Mouse (Mus musculus) bone marrow, adult 2 months (tissue): ENCODE measurements around the gene Nav3. TPM values are rescaled to one million over a fixed set of nuclear protein-coding genes. Genes with fewer than 3 reads are reported as not detected.
"Not testable (repeated sequence)": the region's sequence is repeated elsewhere in the genome, so short reads cannot be mapped to it uniquely, and the experiment has no call there.

Experiments
- H3K27ac ChIP-seq: fragments of 200-500 bp; 2 replicates; pipeline ENCODE4 v1.5.1; 2012; ENCODE audit warnings: low read depth, mild to moderate bottlenecking, control low read depth, inconsistent platforms, low read length; ENCODE audit not compliant: control insufficient read depth, poor library complexity, insufficient read depth
- H3K4me1 ChIP-seq: fragments of 200-500 bp; 2 replicates; pipeline ENCODE4 v1.6.1; 2011; ENCODE audit warnings: low read length; ENCODE audit not compliant: control insufficient read depth, insufficient read depth
- H3K4me3 ChIP-seq: fragments of 200-500 bp; replicated peaks from 2 replicates; pipeline ENCODE3; 2011; ENCODE audit warnings: mild to moderate bottlenecking, low read depth, low read length, control low read depth; ENCODE audit not compliant: control insufficient read depth
- CTCF ChIP-seq: fragments of 200-500 bp; IDR thresholded peaks from 2 replicates; pipeline ENCODE4 v1.5.1; 2011; ENCODE audit warnings: low read length, control low read depth; ENCODE audit not compliant: control insufficient read depth, insufficient read depth
- POLR2A ChIP-seq: fragments of 200-500 bp; IDR thresholded peaks from 2 replicates; pipeline ENCODE4 v1.6.1; 2011; ENCODE audit warnings: low read depth, mild to moderate bottlenecking, control low read depth, low read length, borderline replicate concordance; ENCODE audit not compliant: control insufficient read depth
- whole genome bisulfite sequencing: fragments of 180-500 bp; shearing (Covaris S2); methylation state at CpG from one replicate; pipeline ENCODE4 v1.1.7; 2018; 5-methylcytosine and 5-hydroxymethylcytosine counted together
- polyA plus RNA-seq: library from polyadenylated mRNA; stranded (reverse); fragments of >200 nt; gene quantifications from 2 replicates; pipeline ENCODE4 v1.2.4, GENCODE M21; 2011; ENCODE audit warnings: low replicate concordance; ENCODE audit not compliant: missing spikeins, insufficient read depth, insufficient read length

Gene Nav3
- polyA plus RNA-seq, 1 experiment, result 2.0 TPM

- Histone ChIP-seq H3K27ac (no peak overlapping the region), H3K4me3 (no peak overlapping the region), H3K4me1 (no peaks in the 10 kb centered on the region)
- 85% methylated on average over 7 of the region's 7 CpGs for WGBS
- TF ChIP-seq CTCF (no peak), POLR2A (no peak)
Measured at GRCm38 (mm10) chr10:110034582-110035099, 421.4 kb downstream of the Nav3 start.

GRCm38 (mm10) chr10:110024897-110025296 is 431.1 kb downstream of the Nav3 start:
- H3K27ac ChIP-seq, H3K4me3 ChIP-seq, H3K4me1 ChIP-seq: not testable (repeated sequence)
- 83% methylated on average over 2 of the region's 2 CpGs for WGBS

GRCm38 (mm10) chr10:110022100-110022499 is 433.9 kb downstream of the Nav3 start:
- TF ChIP-seq POLR2A (no peak), CTCF (no peak)
- H3K4me1 ChIP-seq, result no peaks in the 10 kb centered on the region
- no peak overlapping the region for H3K4me3 ChIP-seq
- 78% methylated on average over 3 of the region's 3 CpGs for WGBS
- H3K27ac ChIP-seq, result no peak overlapping the region

- Histone ChIP-seq H3K4me3 (no peak overlapping the region), H3K27ac (no peak overlapping the region), H3K4me1 (no peaks in the 10 kb centered on the region)
- 63% methylated on average over 4 of the region's 4 CpGs for WGBS
- no peak for TF ChIP-seq CTCF
- no peak for TF ChIP-seq POLR2A
Measured at GRCm38 (mm10) chr10:110019266-110019866, 436.6 kb downstream of the Nav3 start.

GRCm38 (mm10) chr10:110001328-110001727 is 454.7 kb downstream of the Nav3 start:
- not testable (repeated sequence) for H3K4me3 ChIP-seq, H3K27ac ChIP-seq, H3K4me1 ChIP-seq
- 67% methylated on average over 5 of the region's 5 CpGs for WGBS

- no peak for TF ChIP-seq POLR2A
- no peak for TF ChIP-seq CTCF
- Histone ChIP-seq H3K4me1 (no peaks in the 10 kb centered on the region), H3K4me3 (no peak overlapping the region), H3K27ac (no peak overlapping the region)
- 46% methylated on average over 3 of the region's 3 CpGs for WGBS
Measured at GRCm38 (mm10) chr10:110000755-110001247, 455.2 kb downstream of the Nav3 start.

GRCm38 (mm10) chr10:109999904-110000303 is 456.1 kb downstream of the Nav3 start:
- H3K4me3 ChIP-seq, result no peak overlapping the region
- TF ChIP-seq POLR2A (no peak), CTCF (no peak)
- WGBS, result 80% methylated on average over 10 of the region's 10 CpGs
- H3K4me1 ChIP-seq, result no peaks in the 10 kb centered on the region
- H3K27ac ChIP-seq, result no peak overlapping the region

- 82% methylated on average over 5 of the region's 5 CpGs for WGBS
- H3K4me3 ChIP-seq, result no peak overlapping the region
- no peak overlapping the region for H3K27ac ChIP-seq
- H3K4me1 ChIP-seq, result no peaks in the 10 kb centered on the region
- TF ChIP-seq POLR2A, result no peak
- no peak for TF ChIP-seq CTCF
Measured at GRCm38 (mm10) chr10:109994302-109994701, 461.7 kb downstream of the Nav3 start.
